Mouse (Mus musculus) cerebellum, adult 2 months (tissue): ENCODE measurements around the gene Ptov1.

ENCODE experiments used
- CTCF ChIP-seq: fragments of 200-500 bp; IDR thresholded peaks from 2 replicates; pipeline ENCODE4 v1.5.1; 2011; ENCODE audit warnings: low read depth, mild to moderate bottlenecking, control low read depth, low read length, moderate library complexity, borderline replicate concordance; ENCODE audit not compliant: insufficient read depth
- POLR2A ChIP-seq: fragments of 200-500 bp; IDR thresholded peaks from 2 replicates; pipeline ENCODE4 v1.6.1; 2011; ENCODE audit warnings: low read length, control low read depth, borderline replicate concordance; ENCODE audit not compliant: insufficient read depth

DNA sequence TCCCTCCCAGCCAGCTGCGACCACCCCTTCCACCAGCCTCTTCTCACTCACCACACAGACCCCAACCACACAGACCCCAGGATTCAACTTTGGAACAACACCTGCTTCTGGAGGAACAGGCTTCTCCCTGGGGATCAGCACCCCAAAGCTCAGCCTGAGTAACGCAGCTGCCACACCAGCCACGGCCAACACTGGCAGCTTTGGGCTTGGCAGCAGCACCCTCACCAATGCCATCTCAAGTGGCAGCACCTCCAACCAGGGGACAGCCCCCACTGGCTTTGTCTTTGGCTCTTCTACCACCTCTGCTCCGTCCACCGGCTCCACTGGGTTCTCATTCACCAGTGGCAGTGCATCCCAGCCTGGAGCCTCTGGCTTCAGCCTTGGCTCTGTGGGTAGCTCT, 40.9 kb downstream of the Ptov1 start:
- TF ChIP-seq POLR2A (no peak), CTCF (no peak)
